Mouse (Mus musculus) adrenal gland, postnatal 36 days (tissue): ENCODE results near the gene Sell. TPM values are rescaled to one million over a fixed set of nuclear protein-coding genes. Genes with fewer than 3 reads are reported as not detected.
"Not testable (repeated sequence)": the region's sequence is repeated elsewhere in the genome, so short reads cannot be mapped to it uniquely, and the experiment has no call there.

ENCODE experiments used
- DNase-seq, 2 experiments: peaks; one replicate each; pipeline ENCODE4 v3.0.0; 2021; ENCODE audit warnings: mixed read lengths in 1 of 2
- long read RNA-seq, 2 experiments: library from polyadenylated mRNA; stranded (forward); transcript quantifications; one replicate each; pipeline ENCODE4 v2.0.0; 2021; ENCODE audit warnings: borderline sequencing depth in 2 of 2
- total RNA-seq, 2 experiments: library from RNA; stranded (reverse); gene quantifications; 2 replicates each; pipeline ENCODE4 v1.2.3; 2021

The Sell gene
- under 1 TPM; 0.46 to 0.66 TPM for total RNA-seq
- long read RNA-seq, experiment 1 = 0 reads
- long read RNA-seq, experiment 2 = 0 reads

GRCm38 (mm10) chr1:164061925-164062324, at the start of gene Sell:
TSS of gene Sell (plus strand) at chr1:164061982.
- DNase-seq = no peak

GRCm38 (mm10) chr1:164014616-164015015, 47.2 kb upstream of the Sell start:
- no peak for DNase-seq

GRCm38 (mm10) chr1:164018221-164018896, 43.4 kb upstream of the Sell start:
- DNase-seq = no peak

- no peak for DNase-seq
These were observed 42.0 kb upstream of the Sell start for GRCm38 (mm10) chr1:164019789-164020188.

- not testable (repeated sequence) for DNase-seq
These were observed 41.0 kb upstream of the Sell start for GRCm38 (mm10) chr1:164020746-164021145.

GRCm38 (mm10) chr1:164022106-164022505, 39.7 kb upstream of the Sell start:
- DNase-seq = not testable (repeated sequence)

GRCm38 (mm10) chr1:164025685-164026084, 36.1 kb upstream of the Sell start:
- DNase-seq = no peak

GRCm38 (mm10) chr1:164027416-164027815, 34.4 kb upstream of the Sell start:
- DNase-seq = peak in 1 of 2 experiments; percentile 12

GRCm38 (mm10) chr1:164040385-164041135, 21.2 kb upstream of the Sell start:
- DNase-seq = no peak

- peak; percentile 35 to 47 for DNase-seq
These were observed 18.2 kb upstream of the Sell start for GRCm38 (mm10) chr1:164043549-164043948.

GRCm38 (mm10) chr1:164047934-164048333, 13.8 kb upstream of the Sell start, which contains the start of gene Sele:
TSS of gene Sele (plus strand) at chr1:164048234.
- DNase-seq = no peak

- DNase-seq = no peak
These were observed 8.2 kb upstream of the Sell start for GRCm38 (mm10) chr1:164053561-164053960.

GRCm38 (mm10) chr1:164054800-164055199, 7.0 kb upstream of the Sell start:
- DNase-seq = no peak

- no peak for DNase-seq
These were observed 1.7 kb upstream of the Sell start for GRCm38 (mm10) chr1:164060071-164060470.

- DNase-seq = peak in 1 of 2 experiments; percentile 30
These were observed 504 bp upstream of the Sell start for GRCm38 (mm10) chr1:164061278-164061677.

- no peak for DNase-seq
These were observed 1.1 kb downstream of the Sell start for GRCm38 (mm10) chr1:164062856-164063255.

GRCm38 (mm10) chr1:164063745-164064144, 2.0 kb downstream of the Sell start:
- DNase-seq = no peak

GRCm38 (mm10) chr1:164069261-164069660, 7.5 kb downstream of the Sell start:
- DNase-seq = no peak

- DNase-seq = no peak
These were observed 8.7 kb downstream of the Sell start for GRCm38 (mm10) chr1:164070461-164070860.

- DNase-seq = no peak
These were observed 9.3 kb downstream of the Sell start for GRCm38 (mm10) chr1:164071111-164071510.

GRCm38 (mm10) chr1:164072001-164072400, 10.2 kb downstream of the Sell start:
- DNase-seq = no peak

- no peak for DNase-seq
These were observed 11.3 kb downstream of the Sell start for GRCm38 (mm10) chr1:164073091-164073490.

- DNase-seq = no peak
These were observed 12.0 kb downstream of the Sell start for GRCm38 (mm10) chr1:164073803-164074202.
